Mouse (Mus musculus) lung, postnatal 36 days (tissue): ENCODE data around the gene Shroom1.
A peak's percentile ranks its signal among the peaks of the same experiment; 100 is the strongest.

Source experiments
- DNase-seq: peaks from one replicate; pipeline ENCODE4 v3.0.0; 2022; ENCODE audit warnings: mixed read lengths

Gene Shroom1

GRCm38 (mm10) chr11:53447996-53448395 lies 9.0 kb upstream of the Shroom1 start:
- DNase-seq = no peak

- DNase-seq = no peak
Measured at GRCm38 (mm10) chr11:53448529-53448928, 8.5 kb upstream of the Shroom1 start.

- DNase-seq = no peak
Measured at GRCm38 (mm10) chr11:53450070-53450705, 6.8 kb upstream of the Shroom1 start.

GRCm38 (mm10) chr11:53451361-53451760 lies 5.6 kb upstream of the Shroom1 start:
- DNase-seq = no peak

- DNase-seq = no peak
Measured at GRCm38 (mm10) chr11:53452396-53452795, 4.6 kb upstream of the Shroom1 start.

GRCm38 (mm10) chr11:53453031-53453430 lies 4.0 kb upstream of the Shroom1 start:
- DNase-seq = no peak

- DNase-seq = peak; percentile 35
Measured at GRCm38 (mm10) chr11:53457372-53457954, 458 bp downstream of the Shroom1 start.

GRCm38 (mm10) chr11:53458996-53459395 lies 2.0 kb downstream of the Shroom1 start:
- no peak for DNase-seq

- DNase-seq = no peak
Measured at GRCm38 (mm10) chr11:53460192-53460591, 3.2 kb downstream of the Shroom1 start.

GRCm38 (mm10) chr11:53461727-53462126 lies 4.7 kb downstream of the Shroom1 start:
- no peak for DNase-seq

- DNase-seq = no peak
Measured at GRCm38 (mm10) chr11:53463551-53464424, 6.8 kb downstream of the Shroom1 start.

- peak; percentile 78 for DNase-seq
Measured at GRCm38 (mm10) chr11:53466231-53466971, 9.4 kb downstream of the Shroom1 start.

- no peak for DNase-seq
Measured at GRCm38 (mm10) chr11:53469294-53469967, 12.4 kb downstream of the Shroom1 start.

GRCm38 (mm10) chr11:53469968-53470695 lies 13.1 kb downstream of the Shroom1 start, which contains the start of gene Gm9837:
Gm9837 (minus strand) TSS chr11:53470479.
- DNase-seq = peak; percentile 94

- no peak for DNase-seq
Measured at GRCm38 (mm10) chr11:53472709-53473108, 15.7 kb downstream of the Shroom1 start.

- DNase-seq = no peak
Measured at GRCm38 (mm10) chr11:53475620-53476019, 18.6 kb downstream of the Shroom1 start.

- DNase-seq = no peak
Measured at GRCm38 (mm10) chr11:53477833-53478232, 20.8 kb downstream of the Shroom1 start.

- DNase-seq = no peak
Measured at GRCm38 (mm10) chr11:53478383-53479170, 21.6 kb downstream of the Shroom1 start.

- no peak for DNase-seq
Measured at GRCm38 (mm10) chr11:53479171-53479782, 22.3 kb downstream of the Shroom1 start.

GRCm38 (mm10) chr11:53479783-53480301 lies 22.8 kb downstream of the Shroom1 start, which contains the start of the genes Gm9945 and Sowaha:
Gm9945 (plus strand) TSS chr11:53480166.
Sowaha (minus strand) TSS chr11:53480274.
- DNase-seq = peak; percentile 53
